Mouse (Mus musculus) kidney, postnatal 14 days (tissue): ENCODE results near the gene Slc30a4.

Source experiments
- DNase-seq: peaks from one replicate; pipeline ENCODE4 v3.0.0; 2022; ENCODE audit warnings: mixed read lengths

Slc30a4 gene

DNA sequence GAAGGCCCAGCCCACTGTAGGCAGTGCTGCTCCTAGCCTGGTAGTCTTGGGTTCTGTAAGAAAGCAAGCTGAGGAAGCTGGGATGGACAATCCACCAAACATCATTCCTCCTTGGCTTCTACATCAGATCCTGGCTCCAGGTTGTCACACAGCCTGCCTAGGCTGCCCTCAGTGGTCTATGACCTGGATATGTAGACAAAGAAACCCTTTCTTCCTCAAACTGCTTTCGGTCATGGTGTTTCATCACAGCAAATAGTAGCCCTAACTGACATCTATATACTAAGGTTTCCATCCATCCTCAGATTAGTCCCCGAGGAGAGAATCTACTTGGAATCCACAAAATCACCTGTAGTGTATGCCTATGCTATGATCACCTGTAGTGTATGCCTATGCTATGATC is 27.3 kb downstream of the Slc30a4 start:
- DNase-seq = no peak

DNA sequence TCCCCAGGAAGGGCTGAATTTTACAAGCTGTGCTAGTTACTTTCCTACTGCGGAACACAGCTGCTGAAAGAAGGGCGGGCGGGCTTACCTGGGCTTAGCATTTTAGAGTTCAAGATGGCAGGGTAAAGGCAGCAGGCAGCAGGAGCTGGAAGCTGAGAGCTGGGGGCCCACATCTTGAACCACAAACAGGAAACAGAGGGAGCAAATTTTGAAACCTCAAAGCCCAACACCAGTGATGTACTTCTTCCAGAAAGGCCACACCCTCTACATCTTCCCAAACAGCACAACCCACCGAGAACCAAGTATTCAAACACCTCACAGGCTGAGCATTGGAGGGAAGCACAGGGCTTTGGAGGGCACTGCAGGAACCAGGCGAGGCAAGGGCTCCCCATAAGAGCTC is 29.6 kb downstream of the Slc30a4 start:
- no peak for DNase-seq

DNA sequence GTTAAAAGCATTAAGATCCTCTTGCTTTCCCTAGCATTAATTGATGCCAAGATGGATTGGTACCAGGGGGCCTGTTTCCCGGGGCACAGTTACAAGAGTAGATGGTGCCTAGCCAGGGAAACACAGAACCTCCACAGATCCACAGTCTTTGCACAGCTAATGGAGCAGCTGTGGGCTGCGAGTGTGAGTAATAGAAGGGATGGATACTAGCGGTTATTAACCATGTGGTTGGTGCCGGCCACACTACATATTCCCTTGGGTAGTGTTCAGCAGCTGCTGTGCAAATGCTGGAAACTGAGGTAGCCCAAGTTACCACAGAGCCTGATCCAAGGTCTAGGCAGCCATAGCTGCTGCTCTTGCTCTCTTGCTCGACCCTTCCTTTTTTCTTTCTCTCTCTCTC is 30.7 kb downstream of the Slc30a4 start:
- DNase-seq = no peak

DNA sequence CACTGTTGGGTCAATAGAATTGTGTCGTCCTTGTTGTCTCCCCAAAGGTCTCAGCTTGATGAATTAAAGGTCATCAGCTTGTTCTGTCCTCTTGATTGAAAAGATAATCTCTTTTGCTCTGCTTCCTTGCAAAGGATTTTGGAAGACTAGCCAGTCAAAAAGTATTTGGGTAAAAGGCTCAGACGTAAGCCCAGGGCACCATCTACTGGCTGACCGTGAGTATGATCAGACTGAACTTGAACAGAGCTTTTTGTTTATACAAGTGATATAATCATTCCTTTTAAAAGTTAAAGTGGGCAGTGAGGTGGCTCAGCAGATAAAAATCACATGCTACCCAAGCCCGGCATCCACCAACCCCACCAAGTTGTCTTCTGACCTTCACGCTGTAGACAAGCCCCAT is 34.6 kb downstream of the Slc30a4 start:
- peak; percentile 43 for DNase-seq

DNA sequence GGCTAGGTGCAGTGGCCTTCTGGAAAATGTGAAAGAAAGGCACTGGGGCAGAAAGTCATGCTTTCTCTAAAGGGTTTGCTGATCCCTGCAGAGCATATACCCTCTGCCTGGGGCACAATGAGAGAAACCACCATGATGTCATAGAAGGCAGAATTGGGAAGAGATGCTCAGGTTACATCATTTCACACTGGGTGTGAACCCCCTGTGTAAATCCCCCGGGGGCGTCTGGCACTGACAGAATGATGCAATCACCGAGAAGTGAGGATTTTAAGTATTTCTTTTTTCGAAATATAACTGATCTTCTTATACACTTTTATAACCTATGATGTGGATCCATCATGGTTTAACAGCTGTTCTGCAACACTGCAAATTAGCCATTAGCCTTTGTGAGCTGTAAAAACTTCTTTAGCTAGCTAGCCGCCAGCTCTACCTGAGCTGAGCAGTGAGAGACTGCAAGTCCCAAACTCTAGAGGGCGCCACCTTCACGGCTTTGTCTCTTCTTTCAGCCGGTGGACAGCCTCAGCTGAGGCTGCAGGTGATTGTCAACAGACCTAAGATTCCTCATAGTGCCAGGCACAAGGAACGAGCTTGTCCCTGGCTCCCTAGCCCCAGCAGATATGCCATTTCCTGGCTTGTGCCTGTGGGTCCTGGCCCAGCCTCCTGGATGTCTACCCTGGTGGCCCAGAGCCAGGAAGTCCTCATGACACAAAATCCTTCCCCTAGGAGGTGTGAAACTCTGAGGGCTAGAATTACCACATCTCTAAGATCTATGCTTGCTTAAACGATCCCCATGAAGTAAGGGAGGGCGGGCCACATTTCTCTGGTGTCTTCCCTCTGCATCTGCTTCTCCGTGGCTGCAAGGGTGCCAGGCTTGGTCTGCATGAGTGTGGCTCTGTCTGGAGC is 36.2 kb downstream of the Slc30a4 start:
- peak; percentile 34 for DNase-seq

DNA sequence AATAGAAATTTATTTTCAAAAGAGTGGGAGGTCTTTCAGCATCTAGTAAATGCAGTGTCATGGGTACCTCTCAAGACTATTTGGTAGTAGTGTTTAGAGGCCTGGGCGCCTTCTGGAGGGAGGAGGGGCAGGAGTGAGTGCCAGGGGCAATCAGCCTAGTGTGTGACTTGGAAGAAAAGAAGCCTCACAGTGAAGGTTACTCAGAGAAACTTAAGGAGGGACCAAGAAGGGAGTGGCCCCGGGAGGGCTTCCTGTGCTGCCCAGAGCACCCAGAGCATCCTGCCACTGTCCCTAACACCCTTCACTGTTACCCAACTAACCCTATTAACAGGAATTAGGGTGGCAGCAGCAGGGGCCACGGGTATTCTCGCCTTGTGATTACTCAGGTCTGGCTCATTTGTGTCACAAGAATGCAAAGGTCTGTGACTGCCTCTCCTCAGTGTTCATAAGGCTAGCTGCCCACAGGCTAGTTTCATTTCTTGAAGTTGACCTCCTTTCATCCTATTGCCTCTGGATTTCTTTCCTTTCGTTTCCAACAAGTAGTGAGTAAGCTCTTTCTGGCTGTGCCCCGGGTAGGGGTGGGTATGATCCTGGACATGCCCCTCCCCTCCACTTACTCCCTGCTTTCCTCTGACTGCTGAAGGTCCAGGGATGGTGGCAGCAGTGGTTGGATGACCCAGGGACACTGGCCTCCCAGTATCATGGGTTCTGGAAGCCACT is 37.0 kb downstream of the Slc30a4 start:
- DNase-seq = no peak

DNA sequence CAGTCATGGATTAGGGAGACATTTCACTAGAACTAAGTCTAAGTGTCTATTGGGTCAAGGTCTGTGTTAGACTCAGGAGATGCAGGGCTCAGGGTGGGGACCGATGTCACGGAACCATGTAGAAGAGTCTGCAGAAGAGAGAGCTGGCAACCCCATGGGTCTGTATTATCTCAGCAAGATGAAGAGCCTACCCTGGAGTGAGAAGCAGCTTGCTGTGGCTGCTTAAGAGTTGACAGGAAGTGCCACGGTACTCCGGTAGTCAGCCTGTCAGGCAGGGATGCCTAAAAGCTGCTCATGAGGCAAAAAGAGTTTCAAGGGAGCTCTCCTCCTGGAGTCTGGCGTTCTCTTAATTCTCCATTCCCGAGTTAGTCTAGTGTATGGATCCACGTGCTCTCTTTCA is 42.6 kb downstream of the Slc30a4 start:
- DNase-seq = no peak

DNA sequence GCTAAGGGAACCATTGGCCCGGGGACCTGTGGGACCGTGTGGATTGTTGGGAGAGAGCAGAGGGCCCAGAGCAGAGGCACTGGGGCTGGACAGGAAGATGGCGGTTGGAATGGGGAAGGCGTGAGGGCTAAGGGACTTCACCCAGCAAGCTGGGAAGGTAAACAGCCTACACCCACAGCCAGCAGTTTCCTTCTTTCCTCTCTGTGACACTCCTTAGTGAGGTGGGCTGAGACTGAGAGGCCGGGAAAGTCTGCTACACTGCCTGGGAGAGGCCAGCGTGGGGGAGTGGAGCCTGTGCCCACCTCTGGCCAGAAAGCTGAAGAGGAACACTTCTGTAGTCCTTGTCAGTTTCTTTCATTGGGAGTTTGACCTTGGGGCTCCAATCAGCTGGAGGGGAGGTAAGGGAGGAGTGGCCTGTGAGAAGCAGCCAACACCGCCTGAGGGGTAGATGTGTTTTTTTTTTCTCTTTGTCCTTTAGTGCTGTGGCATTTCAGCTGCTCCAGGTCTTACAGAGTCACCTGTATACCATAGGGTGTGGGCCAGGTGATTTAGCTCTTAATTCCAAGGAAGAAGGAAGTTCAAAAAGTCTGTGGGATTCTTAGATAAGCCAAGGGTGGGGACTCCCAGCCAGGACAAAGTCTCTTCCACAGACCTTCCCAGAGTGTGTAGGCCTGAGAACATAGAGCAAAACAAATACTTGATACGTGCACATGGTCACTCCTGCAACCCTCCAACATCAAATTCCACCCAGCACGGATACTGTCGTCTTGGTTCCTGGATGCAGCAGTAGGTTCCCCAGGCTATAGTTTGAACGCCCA is 44.5 kb downstream of the Slc30a4 start:
- no peak for DNase-seq

DNA sequence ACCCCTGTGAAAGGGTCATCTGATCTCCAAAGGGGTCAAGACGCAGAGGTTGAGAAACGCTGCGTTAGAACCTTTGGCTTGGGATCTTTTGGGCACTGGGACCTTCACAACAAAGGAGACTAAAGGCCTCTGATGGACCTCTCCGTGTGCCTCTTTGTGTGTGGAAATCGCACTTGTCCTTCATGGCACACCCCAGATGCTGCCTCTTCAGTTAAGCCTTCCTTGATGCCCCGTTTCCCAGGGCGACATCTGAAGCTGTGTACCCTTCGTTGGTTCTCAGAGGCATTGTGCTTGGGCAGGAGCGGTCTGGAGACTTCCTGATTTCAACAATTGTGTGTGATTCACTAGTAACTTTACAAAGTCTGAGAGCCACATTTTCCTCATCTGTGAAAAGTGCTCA is 45.7 kb downstream of the Slc30a4 start:
- no peak for DNase-seq

DNA sequence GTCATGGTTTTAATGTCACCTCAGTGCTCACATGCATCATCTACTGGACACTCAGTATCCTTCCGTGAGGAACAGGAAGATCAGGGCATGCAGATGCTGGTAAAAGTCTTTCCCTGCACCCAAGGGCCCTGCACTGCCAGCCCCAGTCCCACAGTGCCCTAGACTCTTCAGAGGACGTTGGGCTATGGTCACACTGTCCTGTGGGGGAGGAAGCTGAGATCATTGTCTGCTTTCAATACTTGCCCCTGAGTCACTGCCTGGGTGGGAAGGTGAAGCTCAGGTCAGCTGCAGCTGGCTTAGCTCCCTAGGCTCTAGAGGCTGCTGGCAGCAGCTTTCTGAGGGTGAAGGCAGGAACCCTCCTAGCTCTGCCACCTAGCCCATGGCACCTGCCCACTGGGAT is 46.4 kb downstream of the Slc30a4 start:
- DNase-seq = no peak

DNA sequence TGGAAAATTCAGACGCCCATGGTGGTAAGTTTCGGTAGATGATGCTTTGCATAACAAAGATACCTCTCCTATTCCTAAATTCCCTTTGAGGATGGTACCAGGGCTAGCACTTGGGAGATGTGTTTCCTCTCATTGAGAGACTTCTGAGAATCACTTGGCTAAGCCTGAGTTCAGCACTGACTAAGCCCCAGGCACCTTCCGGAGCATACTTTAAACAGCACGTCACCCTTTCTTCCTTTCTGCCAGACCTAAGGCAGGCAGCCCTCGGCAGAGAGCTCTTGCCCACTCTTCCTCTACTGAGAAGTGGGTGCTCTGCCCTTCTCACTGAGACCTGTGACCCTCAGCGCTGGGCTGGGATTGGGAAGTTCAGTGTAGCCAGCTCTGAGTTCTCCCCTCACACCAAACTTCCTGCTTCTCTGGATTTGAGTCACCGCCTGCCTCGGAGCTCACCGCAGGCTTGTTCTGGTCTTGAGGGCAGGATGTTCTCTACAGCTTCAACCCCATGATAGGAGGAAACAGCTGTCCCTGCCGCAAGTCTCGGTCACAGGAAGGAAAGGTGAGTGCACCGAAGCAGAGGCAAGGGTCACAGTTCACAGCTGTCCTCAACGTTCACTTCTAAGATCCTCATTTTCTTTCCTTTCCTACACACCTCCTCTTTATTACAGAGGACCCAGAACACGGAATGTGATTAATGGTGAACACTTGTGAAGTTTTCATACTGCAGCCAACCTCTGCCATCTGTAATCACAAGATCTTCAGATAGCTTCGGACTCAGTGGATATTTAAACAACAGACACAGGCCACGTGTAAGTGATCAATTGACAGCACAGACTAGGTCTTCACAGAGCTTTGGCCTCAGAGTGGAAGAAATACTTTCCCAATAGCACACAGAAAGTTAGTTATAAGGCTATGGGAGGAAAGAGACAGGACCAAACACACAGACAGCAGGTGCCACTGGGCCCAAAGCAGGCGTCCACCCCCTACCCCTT is 50.1 kb downstream of the Slc30a4 start:
- peak; percentile 45 for DNase-seq

DNA sequence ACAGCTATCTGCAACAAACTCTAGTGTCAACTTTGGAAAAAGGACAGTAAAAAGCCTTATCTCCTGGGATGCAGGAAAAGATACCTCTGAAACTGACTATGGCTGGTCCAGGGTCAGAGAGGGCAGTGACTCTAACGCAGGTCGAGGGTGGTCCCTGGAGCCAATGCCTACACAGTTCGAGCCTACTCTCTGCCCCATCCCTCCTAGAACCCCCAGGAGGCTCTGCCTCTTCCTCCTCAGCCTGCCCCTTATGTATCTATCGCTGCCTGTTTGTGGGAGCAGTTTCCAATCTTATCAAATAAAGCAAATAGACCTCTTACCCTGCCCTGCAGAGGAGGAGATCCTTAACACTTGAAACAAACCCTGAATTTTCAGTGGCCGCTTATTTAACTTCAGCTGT is 63.8 kb downstream of the Slc30a4 start:
- DNase-seq = no peak

DNA sequence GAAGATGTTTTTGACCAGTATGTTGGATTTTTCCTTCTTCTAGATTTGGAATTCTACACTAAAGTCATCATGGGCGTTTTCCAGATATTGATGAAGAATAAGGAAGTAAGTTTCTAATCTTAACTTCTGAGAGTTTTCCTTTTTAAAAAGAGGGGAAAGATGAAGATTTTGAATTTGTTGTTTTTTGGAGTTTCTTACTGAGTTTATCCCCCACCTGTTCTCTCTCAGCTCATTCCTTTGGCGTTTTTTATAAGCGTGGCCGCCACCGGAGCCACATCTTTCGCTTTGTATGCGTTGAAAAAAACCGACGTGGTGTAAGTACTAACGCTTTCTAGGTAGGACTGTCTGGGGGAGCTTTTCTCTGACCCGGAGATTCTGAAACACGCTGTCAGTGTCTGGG is 64.4 kb downstream of the Slc30a4 start:
- no peak for DNase-seq

DNA sequence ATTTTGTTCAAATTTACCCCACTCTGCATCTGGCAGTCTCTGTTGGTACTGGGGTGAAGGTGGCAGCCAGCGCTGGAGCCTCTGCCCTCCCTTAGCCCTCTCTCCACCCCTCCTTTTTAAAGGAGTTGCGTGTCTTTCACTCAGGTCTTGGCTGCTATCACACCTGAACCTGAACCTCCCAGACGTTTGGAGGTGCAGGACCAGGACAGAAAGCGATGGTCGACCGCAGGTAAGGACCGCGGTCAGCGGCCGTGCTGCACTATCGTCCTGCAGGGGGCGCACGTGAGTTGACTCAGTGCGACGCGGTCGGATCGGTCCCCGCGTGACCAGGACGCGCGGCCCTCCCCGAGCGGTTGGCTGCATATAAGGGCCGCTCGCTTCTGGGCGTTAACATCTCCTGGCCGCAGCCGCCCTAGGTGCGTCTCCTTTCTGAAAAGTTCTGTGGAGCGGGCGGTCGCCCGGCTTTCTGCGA is 64.9 kb downstream of the Slc30a4 start:
- DNase-seq = peak; percentile 78

DNA sequence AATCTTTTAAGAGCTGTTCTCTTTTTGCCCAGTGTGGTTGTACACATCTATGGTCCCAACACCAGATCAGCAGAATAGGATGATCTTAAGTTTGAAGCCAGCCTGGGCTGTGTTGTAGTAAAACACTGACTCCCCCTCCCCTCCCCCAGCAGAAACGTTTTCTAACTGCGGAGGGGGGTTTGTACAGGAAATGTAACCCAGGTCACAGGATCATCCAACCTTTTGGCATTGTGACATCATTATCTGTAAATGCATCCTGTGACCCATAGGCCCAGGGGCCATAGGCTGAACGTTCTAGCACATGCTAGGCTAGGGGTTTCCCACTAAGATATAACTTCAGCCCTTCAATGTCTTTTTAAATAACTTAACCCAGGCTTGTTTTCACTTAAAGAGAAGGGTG is 65.8 kb downstream of the Slc30a4 start, which contains the start of gene AA467197:
Gene AA467197 (plus strand): TSS at position 301 of the 400 bp plus-strand sequence.
- DNase-seq = no peak
